Comparison of ENCODE assay signal across 21 mouse cellular contexts in genomic region chr3:98147706-98148105, GRCm38 (mm10). TPM values are rescaled to one million over a fixed set of nuclear protein-coding genes. Genes with fewer than 3 reads are reported as not detected.
"Had no signal": no experiment of that assay in that cellular context is flagged by ENCODE, and none has a peak within 500 bp of the region (broad histone marks: within the 10 kb centered on the region; RNA-seq: fewer than 3 reads in every experiment).

No protein-coding gene starts in this region.

- H3K4me1 ChIP-seq: liver, embryonic 12.5 days; lung, embryonic 15.5 days; midbrain, embryonic 12.5 days; stomach, embryonic 15.5 days had no signal

- DNase-seq: kidney, adult 9 months; kidney, postnatal 36 days; layer of hippocampus, adult 9-11 months; left cerebral cortex, postnatal 4 days; lung, postnatal 14 days; right cerebral cortex, postnatal 14 days; thymus, adult 2 months; thymus, postnatal 25 days had no signal

- H3K4me2 ChIP-seq: liver, embryonic 12.5 days; lung, embryonic 15.5 days; midbrain, embryonic 12.5 days; stomach, embryonic 15.5 days had no signal

- H3K27ac ChIP-seq: kidney, postnatal 0 days; liver, embryonic 12.5 days; lung, embryonic 15.5 days; macrophage; midbrain, embryonic 12.5 days; stomach, embryonic 15.5 days had no signal

- ATAC-seq: midbrain, embryonic 16.5 days had no signal

- H3K9me3 ChIP-seq: liver, embryonic 12.5 days; lung, embryonic 15.5 days; midbrain, embryonic 12.5 days; stomach, embryonic 15.5 days had no signal

- H3K4me3 ChIP-seq: liver, embryonic 12.5 days; lung, embryonic 15.5 days; midbrain, embryonic 12.5 days; stomach, embryonic 15.5 days had no signal

- H3K9ac ChIP-seq: liver, embryonic 12.5 days; lung, embryonic 15.5 days; midbrain, embryonic 12.5 days; stomach, embryonic 15.5 days had no signal

- H3K27me3 ChIP-seq: liver, embryonic 12.5 days; lung, embryonic 15.5 days; midbrain, embryonic 12.5 days; stomach, embryonic 15.5 days had no signal

RNA-seq across cellular contexts. Expression of gene Adam30, which starts 12.7 kb away (rescaled TPM):
- total RNA-seq: layer of hippocampus, adult 18-20 months; left cerebral cortex, adult 18-20 months; left cerebral cortex, postnatal 10 days; left cerebral cortex, postnatal 4 days had no signal
- polyA plus RNA-seq: kidney, postnatal 0 days; liver, embryonic 12.5 days; liver, embryonic 16.5 days; lung, embryonic 15.5 days; macrophage; midbrain, embryonic 12.5 days; midbrain, embryonic 16.5 days; neural tube, embryonic 14.5 days; spleen, adult 2 months; stomach, embryonic 15.5 days; thymus, adult 2 months had no signal
